Mouse (Mus musculus) limb, embryonic 14.5 days (tissue): ENCODE measurements at regions not wholly inside any gene's neighbourhood (a gene's known extent, or its start where the extent isn't known, plus 50 kb on each side); places are given as distances from the start of the nearest gene placed in this dataset.

Source experiments
- ATAC-seq: fragments of 200-750 bp; cut with Nextera tagmentation; 2 replicates; pipeline ENCODE4 v1.8.0; 2017; ENCODE audit warnings: low read depth, moderate number of reproducible peaks, moderate TSS enrichment; ENCODE audit not compliant: low FRiP score
- DNase-seq: peaks from one replicate; pipeline ENCODE4 v3.0.0-alpha.2; 2015; ENCODE audit warnings: low spot score
- H3K27ac ChIP-seq: fragments of 300-500 bp; sonication (generic); replicated peaks from 2 replicates; pipeline ENCODE4 v1.5.1; 2014; ENCODE audit warnings: low read depth, mild to moderate bottlenecking, low read length, moderate library complexity, mixed read lengths
- H3K27me3 ChIP-seq: fragments of 300-500 bp; sonication (generic); 2 replicates; pipeline ENCODE4 v1.6.1; 2014; ENCODE audit warnings: low read length, mixed read lengths; ENCODE audit not compliant: control insufficient read depth, insufficient read depth
- H3K36me3 ChIP-seq: fragments of 300-500 bp; sonication (generic); 2 replicates; pipeline ENCODE4 v1.6.1; 2014; ENCODE audit warnings: mild to moderate bottlenecking, low read length, moderate library complexity, mixed read lengths; ENCODE audit not compliant: control insufficient read depth, insufficient read depth
- H3K4me1 ChIP-seq: fragments of 300-500 bp; sonication (generic); 2 replicates; pipeline ENCODE4 v1.6.1; 2014; ENCODE audit warnings: antibody characterized with exemption, low read length, mixed read lengths; ENCODE audit not compliant: control insufficient read depth, insufficient read depth
- H3K4me2 ChIP-seq: fragments of 300-500 bp; sonication (generic); replicated peaks from 2 replicates; pipeline ENCODE4 v1.6.1; 2014; ENCODE audit warnings: low read depth, mild to moderate bottlenecking, low read length, moderate library complexity; ENCODE audit not compliant: severe bottlenecking
- H3K4me3 ChIP-seq: fragments of 300-500 bp; sonication (generic); replicated peaks from 2 replicates; pipeline ENCODE4 v1.5.1; 2014; ENCODE audit warnings: low read length
- H3K9ac ChIP-seq: fragments of 300-500 bp; sonication (generic); 2 replicates; pipeline ENCODE4 v1.6.1; 2014; ENCODE audit warnings: mild to moderate bottlenecking, low read depth, low read length, moderate library complexity; ENCODE audit not compliant: severe bottlenecking
- H3K9me3 ChIP-seq: fragments of 300-500 bp; sonication (generic); 2 replicates; pipeline ENCODE4 v1.6.1; 2016; ENCODE audit warnings: low read length; ENCODE audit not compliant: control insufficient read depth
- POLR2A ChIP-seq: fragments of 200-500 bp; IDR thresholded peaks from 2 replicates; pipeline ENCODE4 v1.8.0; 2012; ENCODE audit warnings: inconsistent platforms, mild to moderate bottlenecking, moderate library complexity, borderline replicate concordance; ENCODE audit not compliant: insufficient read depth, insufficient read length; ENCODE audit errors: extremely low read depth
- WGBS: fragments of 180-500 bp; shearing (Covaris S2); extraction: QIAGEN DNeasy Blood & Tissue Kit; methylation state at CpG from one replicate; pipeline ENCODE4 v1.1.7; 2014; 5-methylcytosine and 5-hydroxymethylcytosine counted together

DNA sequence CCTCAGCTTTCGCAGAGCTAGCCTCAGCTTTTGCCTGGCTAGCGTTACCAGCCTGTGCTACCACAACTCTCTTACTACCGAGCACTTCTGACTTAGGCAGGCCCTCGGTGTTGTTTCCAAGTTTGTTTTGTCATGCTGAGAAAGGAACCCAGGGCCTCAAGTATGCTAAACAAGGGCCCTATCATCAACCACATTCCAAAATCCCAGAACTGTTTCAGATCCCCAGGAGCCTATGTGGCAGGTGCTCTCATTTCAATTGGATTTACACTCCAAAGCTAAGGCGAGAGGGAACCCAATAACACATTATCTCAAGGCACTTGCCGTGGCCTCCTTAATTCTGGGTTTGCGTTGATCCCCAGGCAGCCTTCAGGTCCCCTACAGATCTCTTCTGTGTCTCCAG, 50.8 kb upstream of the Pja1 start:
- DNase-seq, result no peak
- no peak overlapping the region for H3K27ac ChIP-seq
- H3K4me1 ChIP-seq, result peaks cover 5% of the 10 kb centered on the region; the same call in 1 of the 2 replicates
- 64% methylated on average over 7 of the region's 7 CpGs for WGBS
- no peak overlapping the region for H3K4me3 ChIP-seq
- H3K27me3 ChIP-seq, result no peaks in the 10 kb centered on the region; the same call in 1 of the 2 replicates
- ATAC-seq, result no peak
- no peak for TF ChIP-seq POLR2A
- H3K9ac ChIP-seq, result no peak overlapping the region
- no peaks in the 10 kb centered on the region for H3K9me3 ChIP-seq
- no peak overlapping the region for H3K4me2 ChIP-seq
- no peaks in the 10 kb centered on the region for H3K36me3 ChIP-seq
